Mouse (Mus musculus) layer of hippocampus, postnatal 10 days (tissue): ENCODE results near the gene Tdrd12. TPM values are rescaled to one million over a fixed set of nuclear protein-coding genes. Genes with fewer than 3 reads are reported as not detected.
"Not testable (repeated sequence)": the region's sequence is repeated elsewhere in the genome, so short reads cannot be mapped to it uniquely, and the experiment has no call there.

Experiments
- DNase-seq, 2 experiments: peaks; one replicate each; pipeline ENCODE4 v3.0.0; 2021; ENCODE audit warnings: low spot score in 2 of 2
- long read RNA-seq: library from polyadenylated mRNA; stranded (forward); transcript quantifications from one replicate; pipeline ENCODE4 v2.0.0, GENCODE M21; 2023
- total RNA-seq, 2 experiments: library from RNA; stranded (reverse); gene quantifications; 2 replicates each; pipeline ENCODE4 v1.2.3; 2021

Gene Tdrd12
- 1 to 10 TPM in 1 of 2 experiments, under 1 TPM in 1; 0.76 to 1.2 TPM for total RNA-seq
- long read RNA-seq: 0 reads

DNA sequence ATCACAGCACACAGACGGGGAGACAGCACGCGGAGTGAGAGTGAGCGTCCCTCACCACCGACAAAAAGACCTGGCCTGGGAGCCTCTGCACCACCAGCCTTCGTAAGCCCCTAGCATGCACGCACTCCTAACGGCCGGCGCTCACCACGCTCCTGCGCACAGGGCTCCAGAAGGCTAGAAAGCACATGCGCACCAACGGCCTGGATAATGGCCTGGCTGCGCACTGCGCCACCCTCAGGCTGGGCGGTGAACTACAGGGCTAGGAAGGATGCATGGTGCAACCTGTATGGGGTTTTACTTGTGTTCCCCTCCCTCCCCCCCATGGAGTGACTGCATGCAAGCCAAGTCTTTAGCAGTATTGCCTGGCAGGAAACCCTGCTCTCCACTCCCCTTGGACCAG, at the start of gene Tdrd12:
TSS of gene Tdrd12 (minus strand) at position 184 of the 400 bp plus-strand sequence.
- DNase-seq: no peak

DNA sequence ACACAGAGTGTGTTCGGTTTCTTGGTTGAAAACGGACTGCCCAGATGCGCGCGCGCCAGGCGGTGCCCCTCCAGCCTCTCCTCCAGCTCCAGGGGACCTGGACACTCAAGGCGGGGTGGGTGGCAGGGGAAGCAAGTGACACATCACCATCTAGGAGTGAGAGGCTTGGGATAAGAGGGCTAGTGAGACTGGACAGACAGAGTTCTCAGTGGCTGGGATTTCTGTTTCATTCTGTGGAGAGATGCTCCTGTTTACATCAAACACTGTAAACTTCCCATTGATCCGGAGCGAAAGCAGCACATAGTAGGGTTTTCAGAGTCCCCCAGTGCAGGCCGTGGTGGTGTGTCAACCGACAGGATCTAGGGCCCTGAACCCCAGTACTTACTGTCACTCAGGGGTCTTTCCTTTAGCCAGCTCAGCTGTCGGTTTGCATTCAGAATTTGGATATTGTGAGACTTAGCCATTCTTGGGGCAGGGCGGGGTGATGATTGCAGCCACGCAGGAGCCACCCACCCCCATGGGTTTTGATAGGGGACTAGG, 49.4 kb upstream of the Tdrd12 start:
- DNase-seq: no peak

DNA sequence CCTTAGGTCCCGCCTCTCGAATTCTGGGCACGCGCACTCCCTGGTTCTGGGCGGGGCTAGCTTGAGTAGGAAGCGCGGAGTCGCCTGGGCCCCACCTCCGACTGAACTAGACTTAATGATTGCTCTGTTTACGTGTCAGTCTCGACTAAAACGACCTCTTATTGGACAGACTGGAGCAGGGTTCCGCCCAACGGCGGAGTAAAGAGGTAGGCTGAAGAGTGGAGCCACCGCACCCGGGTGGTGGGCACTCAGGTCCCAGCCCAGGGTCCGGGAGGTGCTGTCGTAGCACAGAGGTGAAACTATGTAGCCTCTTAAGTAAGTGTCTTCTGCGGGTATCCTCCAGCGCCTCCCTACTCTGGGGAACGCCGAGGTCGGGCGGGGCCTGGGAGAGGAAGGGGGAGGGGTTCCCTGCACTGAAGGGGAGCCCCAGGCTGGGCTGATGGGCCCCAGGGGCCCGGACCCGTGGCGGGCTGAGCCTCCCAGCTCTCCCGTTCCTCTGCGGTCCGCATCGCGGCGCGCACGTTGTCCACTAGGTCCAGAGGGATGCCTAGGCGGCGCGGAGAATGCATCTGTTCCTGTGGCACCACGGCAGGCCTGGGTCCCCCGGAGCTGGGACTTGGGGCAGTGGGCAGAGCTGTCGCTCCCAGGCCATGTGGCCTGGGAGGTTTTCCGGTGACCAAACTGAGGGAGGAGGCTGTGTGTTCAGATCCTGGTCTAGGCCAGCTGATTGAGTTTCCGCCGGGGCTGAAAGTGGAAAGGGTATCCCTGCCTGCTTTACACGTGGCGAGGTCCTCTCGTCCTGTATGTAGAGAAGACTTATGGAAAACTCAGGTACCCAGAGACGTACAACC, 48.7 kb upstream of the Tdrd12 start, which contains the start of gene Ankrd27:
TSS of gene Ankrd27 (plus strand) at position 190 of the 851 bp plus-strand sequence.
- DNase-seq: peak; percentile 97 to 98

DNA sequence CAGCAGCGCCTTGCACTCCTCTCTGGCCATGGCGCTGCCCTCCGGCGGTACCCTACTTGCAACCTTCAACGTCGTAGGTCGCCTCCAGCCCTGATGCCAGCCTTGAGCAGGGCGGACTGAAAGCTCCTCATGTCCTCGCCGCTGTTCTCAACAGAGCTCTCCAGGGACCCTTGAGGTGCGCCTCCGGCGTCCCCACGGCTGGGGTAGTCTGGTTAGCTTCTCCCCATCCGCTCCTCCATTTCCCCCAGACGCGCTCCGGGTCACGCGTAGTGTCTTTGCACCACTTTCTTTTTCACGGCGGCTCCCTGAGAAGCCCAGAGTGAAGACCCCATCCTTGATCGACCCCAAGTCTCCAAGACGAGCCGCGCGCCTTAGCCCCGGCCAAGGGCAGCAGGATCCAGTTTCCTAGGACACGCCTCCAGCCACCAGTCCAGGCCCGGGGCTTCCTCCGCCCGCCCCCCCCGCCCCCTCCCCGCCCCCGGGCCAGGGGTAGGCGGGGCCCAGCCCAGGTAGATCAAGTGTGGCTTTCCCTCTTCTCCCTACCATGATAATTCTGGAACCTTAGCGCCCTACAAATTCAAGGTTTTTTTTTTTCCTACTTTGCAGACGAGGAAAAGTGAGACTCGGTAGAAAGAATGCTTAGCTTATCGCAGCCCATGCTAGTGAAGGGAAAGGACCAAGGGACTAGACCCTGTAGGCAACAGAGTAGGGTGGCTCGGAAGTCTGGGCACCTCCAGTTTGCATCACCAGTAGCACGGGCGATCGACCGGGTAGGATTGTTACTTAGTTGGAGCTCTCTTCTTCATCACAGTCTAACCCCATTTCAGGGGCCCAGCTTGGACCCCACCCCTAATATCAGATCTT, 47.9 kb upstream of the Tdrd12 start, which contains the start of gene Rgs9bp:
TSS of gene Rgs9bp (minus strand) at position 392 of the 864 bp plus-strand sequence.
- peak in 1 of 2 experiments; percentile 34 for DNase-seq

DNA sequence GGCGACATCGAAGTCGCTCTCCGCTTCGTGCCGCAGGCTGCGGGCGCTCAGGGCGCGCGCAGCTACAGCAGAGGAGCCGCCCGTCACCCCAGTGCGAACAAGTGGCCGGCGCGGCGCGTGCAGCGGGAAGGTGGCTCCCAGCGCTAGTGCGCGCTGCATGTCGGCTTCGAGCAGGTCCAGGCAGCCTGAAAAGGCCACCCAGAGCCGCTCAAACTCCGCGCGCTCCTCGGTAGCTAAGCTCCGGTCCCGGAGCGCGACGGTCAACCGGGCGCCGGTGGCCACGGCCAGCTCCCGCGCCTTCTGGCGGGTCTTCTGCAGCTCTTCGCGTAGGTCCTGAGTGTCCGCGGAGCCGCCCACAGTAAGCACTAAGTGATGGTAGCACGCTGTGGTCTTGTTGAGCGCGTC, 47.2 kb upstream of the Tdrd12 start:
- DNase-seq: no peak

DNA sequence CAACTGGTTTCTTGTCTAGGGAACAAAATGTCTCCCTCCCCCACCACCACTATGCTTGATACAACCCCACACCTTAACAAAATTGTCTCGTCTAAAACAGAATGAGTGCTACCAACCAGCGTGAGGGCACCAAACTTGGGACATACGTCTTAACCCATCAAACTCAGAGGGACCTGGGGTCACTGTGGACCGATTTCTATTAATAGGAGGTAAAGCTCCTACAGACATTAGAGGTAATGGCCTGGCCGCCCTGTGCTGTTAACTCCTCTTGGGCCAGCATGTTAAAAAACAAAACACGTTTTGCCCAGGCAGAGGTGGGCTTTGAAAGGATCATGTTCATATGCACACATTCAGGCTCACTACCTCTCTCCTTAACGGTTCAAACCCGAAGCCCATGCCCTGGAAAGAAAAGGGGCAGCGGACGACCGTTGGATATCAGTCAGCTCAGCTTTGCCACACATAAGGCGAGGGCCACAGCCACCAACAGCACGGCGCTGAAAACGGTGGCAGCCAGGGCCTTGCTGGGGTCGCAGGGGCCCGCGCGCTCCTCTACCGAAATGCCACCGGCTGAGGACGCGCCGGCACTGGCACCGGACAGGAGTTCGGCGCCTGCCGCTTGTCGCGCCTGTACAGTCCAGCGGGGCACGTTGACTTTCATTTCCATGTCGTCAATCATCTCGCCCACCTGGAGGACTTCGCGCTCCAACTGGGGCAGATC, 46.7 kb upstream of the Tdrd12 start:
- DNase-seq: peak in 1 of 2 experiments; percentile 31

DNA sequence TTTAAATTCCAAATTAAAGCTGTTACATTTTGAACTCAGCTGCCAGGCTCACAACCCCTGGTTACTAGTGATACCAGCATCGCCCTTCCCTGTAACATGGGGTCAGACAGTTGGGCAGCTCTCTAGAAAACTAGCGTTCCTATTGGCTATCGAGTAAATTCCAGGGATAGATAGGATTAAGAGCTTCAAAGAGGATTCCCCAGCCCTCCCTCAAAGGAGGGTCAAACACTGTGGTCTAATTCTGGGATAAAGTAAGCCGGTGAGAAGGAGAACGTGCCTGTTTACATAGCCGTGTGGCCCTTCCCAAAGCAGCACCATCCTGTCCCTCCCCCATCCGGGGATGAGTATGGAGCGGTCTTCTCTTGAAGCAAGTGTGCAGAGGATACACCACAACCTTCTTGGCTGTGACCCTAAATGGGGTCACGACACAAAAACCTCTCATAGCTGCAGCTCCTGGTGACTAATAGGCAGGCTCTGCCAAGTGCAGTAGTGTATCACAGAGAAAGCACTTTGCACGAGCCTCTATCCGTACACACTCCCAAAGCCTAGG, 46.0 kb upstream of the Tdrd12 start:
- no peak for DNase-seq

DNA sequence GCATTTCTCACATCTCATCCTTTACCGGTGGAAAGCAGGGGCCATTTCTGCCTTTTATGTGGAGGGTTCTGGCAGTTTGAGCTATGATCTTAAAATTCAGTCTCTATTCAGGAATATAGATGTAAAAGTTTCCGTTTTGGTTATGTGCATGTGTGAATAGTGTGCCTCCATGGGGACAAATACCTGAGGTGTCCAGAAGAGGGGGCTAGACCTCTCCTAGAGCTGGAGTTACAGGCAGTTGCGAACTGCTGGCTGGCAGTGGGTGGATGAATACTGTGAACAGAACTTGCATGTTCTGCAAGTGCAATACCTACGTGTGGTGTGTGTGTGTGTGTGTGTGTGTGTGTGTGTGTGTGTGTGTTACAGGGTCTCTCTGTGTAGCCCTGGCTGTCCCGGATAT, 45.2 kb upstream of the Tdrd12 start:
- DNase-seq: no peak

DNA sequence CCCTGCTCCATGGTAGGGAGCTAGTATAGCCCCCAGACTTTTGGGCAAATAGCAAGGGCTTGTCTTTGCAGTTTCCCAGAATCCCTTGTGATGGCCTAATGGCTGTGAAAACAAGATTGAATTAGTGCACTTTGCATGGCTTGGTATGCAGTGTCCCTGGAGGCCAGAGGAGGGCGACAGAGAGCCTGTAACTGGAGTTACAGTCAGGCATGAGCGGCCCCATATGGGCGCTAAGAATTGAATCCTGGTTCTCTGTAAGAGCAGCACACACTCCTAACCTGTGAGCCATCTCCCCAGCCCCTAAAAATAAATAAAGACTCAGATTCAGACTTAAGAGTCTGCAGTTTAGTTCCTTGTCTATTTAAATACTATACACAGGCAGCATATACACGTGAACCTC, 42.3 kb upstream of the Tdrd12 start:
- peak in 1 of 2 experiments; percentile 37 for DNase-seq

DNA sequence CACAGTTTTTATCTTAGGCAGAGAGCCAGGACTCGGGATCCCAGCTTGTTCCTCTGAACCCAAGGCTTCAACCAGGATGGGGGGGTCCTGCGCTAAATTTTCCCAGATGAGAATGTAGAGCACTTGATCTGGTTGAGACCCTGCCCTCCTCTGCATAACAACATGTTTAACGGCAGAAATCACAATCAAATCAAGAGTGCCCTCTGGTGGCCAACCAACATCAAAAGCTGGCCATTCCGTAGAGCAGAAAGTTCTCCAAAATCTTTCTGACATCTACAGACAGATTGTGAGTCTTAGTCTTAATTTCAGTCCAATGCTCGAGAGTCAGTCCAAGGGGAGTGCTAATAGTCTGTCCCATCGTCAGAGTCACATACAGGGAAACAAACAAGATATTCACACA, 33.3 kb upstream of the Tdrd12 start:
- DNase-seq: not testable (repeated sequence)

DNA sequence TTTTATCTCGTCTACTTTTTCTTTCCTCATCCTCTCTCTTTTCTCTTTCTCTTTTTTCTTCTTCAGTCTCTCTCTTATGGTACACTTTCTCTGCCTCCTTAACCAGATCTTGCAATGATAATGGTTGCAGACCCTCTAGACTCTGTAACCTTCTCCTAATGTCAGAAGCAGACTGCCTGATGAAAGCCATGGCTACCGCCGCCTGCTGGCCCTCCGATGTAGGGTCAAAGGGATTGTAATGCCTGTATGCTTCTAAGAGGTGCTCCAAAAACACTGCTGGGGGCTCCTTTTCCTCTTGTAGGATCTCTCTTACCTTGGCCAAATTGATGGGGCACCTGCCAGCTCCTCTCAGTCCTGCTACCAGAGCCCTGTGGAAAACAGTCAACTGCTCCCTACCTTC, 32.2 kb upstream of the Tdrd12 start:
- not testable (repeated sequence) for DNase-seq

DNA sequence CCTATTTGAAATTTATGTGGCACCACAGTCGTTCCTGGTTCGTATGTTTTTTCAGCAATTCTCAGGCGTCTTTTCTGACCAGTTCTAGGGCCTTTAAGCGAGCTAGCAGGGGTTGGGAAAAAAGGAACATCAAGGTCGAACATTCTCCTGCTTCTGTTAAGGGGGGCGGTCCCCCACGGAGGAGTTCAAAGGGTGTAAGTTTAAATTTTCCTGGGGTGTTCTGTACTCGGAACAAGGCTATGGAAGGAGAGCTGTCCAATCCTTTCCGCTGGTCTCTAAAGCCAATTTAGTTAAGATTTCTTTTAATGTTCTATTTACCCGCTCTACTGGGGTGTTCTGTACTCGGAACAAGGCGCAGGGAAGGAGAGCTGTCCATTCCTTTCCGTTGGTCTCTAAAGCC, 28.4 kb upstream of the Tdrd12 start:
- DNase-seq: not testable (repeated sequence)

DNA sequence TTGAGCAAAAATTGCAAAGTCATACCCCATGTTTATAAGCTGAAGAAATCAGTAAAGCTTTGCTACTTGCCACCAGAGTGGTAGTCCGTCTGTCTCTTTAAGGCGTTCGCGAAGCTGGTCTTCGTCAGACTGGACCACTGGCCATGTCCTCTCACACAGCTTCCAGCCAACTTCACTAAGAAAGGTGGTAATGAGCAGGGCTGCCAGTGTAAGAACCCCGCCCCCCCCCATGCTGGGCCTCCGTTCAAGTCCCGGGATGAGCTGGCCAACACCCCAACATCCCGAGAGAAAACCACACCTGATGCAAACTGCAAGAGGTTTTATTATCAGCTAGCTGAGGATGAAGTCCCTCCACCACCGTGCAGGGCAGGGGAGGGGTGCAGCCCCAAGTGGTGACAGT, 27.3 kb upstream of the Tdrd12 start:
- DNase-seq: not testable (repeated sequence)

DNA sequence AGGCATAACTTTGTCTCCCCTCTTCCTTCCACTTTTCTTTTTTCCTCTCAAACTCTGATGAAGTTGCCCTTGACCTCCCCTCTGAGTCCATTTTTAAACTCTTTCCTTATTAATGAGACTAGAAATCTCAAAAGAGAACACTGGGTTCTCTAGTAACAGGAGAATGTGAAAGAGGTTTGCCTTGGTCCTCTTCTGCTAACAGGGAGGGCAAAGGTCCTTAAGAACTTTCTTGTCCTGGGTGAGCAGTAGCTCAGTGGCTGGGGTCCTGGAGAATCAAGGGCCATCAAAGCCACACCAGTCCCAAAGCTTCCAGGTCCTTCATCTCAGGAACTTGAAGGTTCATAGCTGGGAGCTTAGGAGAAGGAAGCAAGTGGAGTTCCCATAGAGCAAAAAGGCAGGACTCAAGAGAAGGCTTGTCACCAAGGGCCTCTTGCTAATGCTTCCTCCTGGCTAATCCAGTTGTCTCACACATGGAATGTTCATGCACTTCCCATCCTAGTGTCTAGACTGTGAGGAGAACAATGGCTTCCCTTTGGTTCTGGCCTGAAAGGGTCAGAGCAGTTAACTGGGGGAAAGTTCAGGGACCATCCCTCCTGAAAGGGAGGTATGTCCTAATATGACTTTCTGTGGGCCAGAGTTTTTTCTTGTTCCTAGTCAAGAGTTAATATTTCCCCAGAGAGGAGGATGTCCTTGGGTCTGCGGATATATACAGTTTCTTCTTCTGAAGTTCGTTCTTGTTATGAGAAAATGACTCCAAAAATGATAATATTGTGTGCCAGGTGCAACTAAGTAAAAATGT, 26.7 kb upstream of the Tdrd12 start:
- DNase-seq: no peak

DNA sequence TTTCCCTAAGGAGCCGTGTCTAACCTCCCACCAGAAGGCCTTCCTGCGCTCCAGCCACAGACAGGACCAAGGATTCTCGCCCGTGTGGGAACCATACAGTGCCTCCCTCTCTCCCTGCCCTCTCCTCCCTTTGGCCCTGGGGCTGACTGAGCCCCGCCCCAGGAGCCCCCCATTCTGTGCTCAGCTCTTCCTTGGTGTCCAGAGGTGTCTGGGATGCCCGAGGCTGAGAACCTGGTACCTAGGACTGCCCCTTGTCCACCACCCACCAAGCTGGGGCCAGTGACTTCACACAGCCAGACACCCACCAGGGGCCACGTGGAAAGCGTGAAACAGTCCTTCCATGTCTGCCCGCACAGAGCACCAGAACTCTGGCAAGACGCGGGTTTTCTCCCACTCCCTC, 25.5 kb upstream of the Tdrd12 start:
- DNase-seq: no peak

DNA sequence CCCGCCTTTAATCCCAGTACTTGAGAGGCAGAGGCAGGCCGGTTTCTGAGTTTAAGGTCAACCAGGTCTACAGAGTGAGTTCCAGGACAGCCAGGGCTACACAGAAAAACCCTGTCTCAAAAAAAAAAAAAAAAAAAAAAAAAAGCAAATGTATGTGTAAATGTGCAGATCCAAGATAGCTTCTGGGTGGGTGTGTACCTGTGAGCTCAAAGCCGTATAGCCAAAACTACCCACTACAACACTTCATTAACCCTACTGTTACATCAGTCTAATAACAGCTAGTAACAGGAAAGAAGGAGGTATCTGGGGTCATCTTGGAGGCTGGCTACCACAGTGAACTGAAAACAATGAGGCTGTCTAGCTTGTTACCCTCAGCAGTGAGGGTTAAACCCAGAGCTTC, 22.3 kb upstream of the Tdrd12 start:
- no peak for DNase-seq

DNA sequence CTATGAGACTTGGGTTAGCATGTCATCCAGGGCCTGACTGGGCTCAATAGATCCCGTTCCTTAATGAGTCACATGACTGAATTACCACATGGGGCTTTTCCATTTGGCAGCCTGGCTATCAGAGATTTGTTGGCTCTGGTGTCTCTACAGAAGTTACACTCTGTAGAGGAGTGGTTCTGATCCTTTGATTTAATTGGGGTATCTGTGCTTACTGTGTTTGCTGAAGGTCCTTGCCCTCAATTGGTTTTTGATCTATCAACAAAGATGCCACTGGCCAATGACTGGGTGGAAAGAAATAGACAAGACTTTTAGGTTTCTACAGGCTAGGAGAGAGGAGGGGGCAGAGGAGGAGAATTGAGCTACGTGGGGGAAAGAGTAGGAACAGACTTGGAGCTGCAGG, 21.1 kb upstream of the Tdrd12 start:
- DNase-seq: no peak

DNA sequence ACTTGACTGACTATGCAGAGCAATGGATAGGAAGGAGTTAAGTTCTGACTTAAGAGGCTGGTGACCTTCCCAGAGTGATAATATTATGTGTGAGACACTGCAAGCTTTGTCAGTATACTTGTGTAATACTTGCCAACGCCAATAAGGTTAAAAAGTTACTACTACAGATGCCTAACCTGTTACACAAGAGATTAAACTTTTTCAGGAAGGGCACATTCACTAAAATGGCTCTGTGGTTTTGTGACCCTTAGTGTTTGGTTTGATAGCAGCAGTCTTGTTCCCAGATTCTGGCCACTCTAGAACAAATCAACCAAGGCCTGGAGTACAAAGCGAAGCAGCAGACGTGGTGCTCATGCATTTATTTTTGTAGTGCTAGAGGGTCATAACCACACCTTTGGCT, 20.0 kb upstream of the Tdrd12 start:
- DNase-seq: no peak

DNA sequence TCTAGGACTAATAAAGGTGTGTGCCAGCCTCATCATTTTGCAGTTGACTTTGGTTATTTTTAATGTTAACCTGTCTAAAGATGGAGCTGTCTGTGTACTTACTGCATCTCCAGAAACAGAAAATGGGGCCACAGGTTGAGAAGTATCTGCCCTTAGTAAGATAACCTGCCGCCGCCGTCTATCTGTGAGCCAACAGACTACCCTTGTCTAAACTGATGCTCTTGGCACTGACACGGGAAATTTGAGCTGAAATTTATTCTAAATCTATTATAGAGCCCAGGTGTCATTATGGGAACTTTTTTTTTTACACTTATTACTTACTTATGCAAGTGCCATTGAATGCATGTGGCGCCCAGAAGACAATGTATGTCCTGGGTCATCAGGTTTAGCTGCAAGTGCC, 19.4 kb upstream of the Tdrd12 start:
- DNase-seq: no peak

DNA sequence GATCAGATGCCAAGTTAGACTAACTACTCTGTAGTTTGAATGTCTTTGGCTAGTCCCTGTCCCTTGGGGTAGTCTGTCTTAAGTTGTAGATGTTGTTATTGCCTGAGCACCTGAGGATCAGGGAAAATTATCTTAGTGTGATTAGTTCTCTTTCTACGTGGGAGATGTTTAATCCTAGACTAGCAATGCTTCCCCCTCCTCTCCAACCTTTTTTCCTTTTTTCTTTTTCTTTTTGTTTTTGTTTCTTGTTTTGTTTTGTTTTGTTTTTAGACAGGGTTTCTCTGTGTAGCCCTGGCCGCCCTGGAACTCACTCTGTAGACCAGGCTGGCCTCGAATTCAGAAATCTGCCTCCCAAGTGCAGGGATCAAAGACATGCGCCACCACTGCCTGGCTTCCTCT, 18.7 kb upstream of the Tdrd12 start, which contains the start of gene Nudt19:
TSS of gene Nudt19 (minus strand) at position 100 of the 399 bp plus-strand sequence.
- no peak for DNase-seq
